In the genomic region with DNA sequence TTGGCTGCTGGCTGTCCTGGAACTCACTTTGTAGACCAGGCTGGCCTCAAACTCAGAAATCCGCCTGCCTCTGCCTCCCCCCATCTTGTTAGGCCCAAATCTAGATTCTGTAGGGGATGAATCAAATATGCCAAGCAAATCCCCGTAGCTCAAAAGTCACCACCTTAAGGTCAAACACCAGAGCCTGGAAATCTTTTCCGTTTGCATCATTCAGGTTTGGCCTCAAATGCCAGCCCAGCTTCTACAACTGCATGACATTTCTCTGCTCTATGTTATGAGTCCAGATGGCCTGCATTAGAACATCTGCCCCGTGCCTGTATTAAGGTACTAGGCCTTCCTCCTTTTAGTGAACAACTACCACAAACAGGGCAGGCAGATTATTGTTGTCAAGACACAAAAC, we compare ENCODE assay signal across 15 mouse cellular contexts. TPM values are rescaled to one million over a fixed set of nuclear protein-coding genes. Genes with fewer than 3 reads are reported as not detected.
A peak's percentile ranks its signal among the peaks of the same experiment; 100 is the strongest.
DNase-seq lines count a peak whose midpoint lies in the region; ATAC-seq and TF ChIP-seq lines count a peak whose summit lies in the region.
"Had no signal": no experiment of that assay in that cellular context is flagged by ENCODE, and none has a peak within 500 bp of the region (broad histone marks: within the 10 kb centered on the region; RNA-seq: fewer than 3 reads in every experiment).

No protein-coding gene starts in this region.

- H3K36me3 ChIP-seq in kidney, postnatal 0 days (ENCODE audit: insufficient read depth, low read length) = peaks cover 27% of the 10 kb centered on the region; the same call in 1 of the 2 replicates
- H3K36me3 ChIP-seq in ES-Bruce4 (ENCODE audit: control insufficient read depth, insufficient read depth, low read length, poor library complexity, severe bottlenecking) = peaks cover 46% of the 10 kb centered on the region
- H3K36me3 ChIP-seq in MEL (ENCODE audit: control insufficient read depth in 1 of 2, insufficient read depth in 2 of 2, low read length in 2 of 2) = peaks cover 18% of the 10 kb centered on the region in 2 experiments
- peaks cover 51% of the 10 kb centered on the region for H3K36me3 ChIP-seq in liver, embryonic 13.5 days

- H3K4me2 ChIP-seq in kidney, postnatal 0 days (ENCODE audit: low read length) = no peak overlapping the region
- peak overlapping the region; percentile 83 for H3K4me2 ChIP-seq in liver, embryonic 13.5 days

- 0 out of 2 replicates have a peak overlapping the region, but pooled peaks have one; percentile 18 for H3K9ac ChIP-seq in kidney, postnatal 0 days (ENCODE audit: low read depth, low read length)
- peak overlapping the region; percentile 96 for H3K9ac ChIP-seq in ES-Bruce4 (ENCODE audit: low read depth, poor library complexity, severe bottlenecking)
- peak overlapping the region; percentile 96 for H3K9ac ChIP-seq in MEL (ENCODE audit: control insufficient read depth, low read depth, low read length, poor library complexity, severe bottlenecking)
- H3K9ac ChIP-seq in liver, embryonic 13.5 days = peak overlapping the region; percentile 96; the same call in 1 of the 2 replicates
- H3K9ac ChIP-seq: embryonic facial prominence, embryonic 15.5 days had no signal

- peaks cover 19% of the 10 kb centered on the region for H3K79me2 ChIP-seq in MEL (ENCODE audit: control insufficient read depth, insufficient read depth, low read length, poor library complexity)

- WGBS in kidney, postnatal 0 days = 79% methylated on average over 4 of the region's 4 CpGs
- 73% methylated on average over 4 of the region's 4 CpGs for WGBS in liver, embryonic 13.5 days (ENCODE audit: insufficient replicate concordance)

- TF ChIP-seq POLR2A in ES-Bruce4 (IDR thresholded peaks at IDR 0.05; ENCODE audit: insufficient read depth, low read length) (no peak), MEL (IDR thresholded peaks at IDR 0.05; ENCODE audit: control insufficient read depth in 1 of 2, insufficient read depth in 1 of 2, low read depth in 1 of 2, low read length in 2 of 2, poor library complexity in 1 of 2) (no peak)

- TF ChIP-seq RAD21 in MEL (IDR thresholded peaks at IDR 0.05; ENCODE audit: low read depth, low read length) = no peak

- no peak for TF ChIP-seq CTCF in kidney, postnatal 0 days (IDR thresholded peaks at IDR 0.05; ENCODE audit: low read depth)
- TF ChIP-seq CTCF in ES-Bruce4 (IDR thresholded peaks at IDR 0.05; ENCODE audit: low read depth, low read length) (no peak), MEL (IDR thresholded peaks at IDR 0.05 in 2 of 3, conservative IDR thresholded peaks at IDR 0.05 in 1 of 3; ENCODE audit: control insufficient read depth in 1 of 3, insufficient read depth in 1 of 3, low read depth in 2 of 3, low read length in 3 of 3, poor library complexity in 1 of 3, severe bottlenecking in 1 of 3) (no peak)

- H3K27me3 ChIP-seq in kidney, postnatal 0 days (ENCODE audit: insufficient read depth, low read length) = no peaks in the 10 kb centered on the region
- no peaks in the 10 kb centered on the region for H3K27me3 ChIP-seq in ES-Bruce4 (ENCODE audit: control insufficient read depth, insufficient read depth, low read length, poor library complexity, severe bottlenecking)
- H3K27me3 ChIP-seq in MEL (ENCODE audit: control insufficient read depth in 1 of 2, insufficient read depth in 2 of 2, low read length in 2 of 2) = no peaks in the 10 kb centered on the region
- H3K27me3 ChIP-seq in liver, embryonic 13.5 days = no peaks in the 10 kb centered on the region
- H3K27me3 ChIP-seq: embryonic facial prominence, embryonic 15.5 days; neural tube, embryonic 13.5 days had no signal

- no peak overlapping the region for H3K27ac ChIP-seq in kidney, postnatal 0 days
- H3K27ac ChIP-seq in ES-Bruce4 (ENCODE audit: insufficient read depth, low read length) (peak overlapping the region; percentile 25; the same call in 1 of the 2 replicates), MEL (ENCODE audit: control insufficient read depth, low read depth, low read length) (no peak overlapping the region)
- H3K27ac ChIP-seq in liver, embryonic 13.5 days = 0 out of 2 replicates have a peak overlapping the region, but pooled peaks have one; percentile 84
- H3K27ac ChIP-seq: embryonic facial prominence, embryonic 15.5 days; neural tube, embryonic 13.5 days had no signal

- no peak overlapping the region for H3K4me3 ChIP-seq in kidney, postnatal 0 days (replicated peaks; ENCODE audit: low read depth, low read length)
- H3K4me3 ChIP-seq in ES-Bruce4 (ENCODE audit: low read depth, low read length) (no peak overlapping the region; the same call in 1 of the 2 replicates), MEL (ENCODE audit: control insufficient read depth in 1 of 2, insufficient read depth in 1 of 2, low read depth in 2 of 2, low read length in 2 of 2) (peak overlapping the region in 1 of 2 experiments; percentile 93; a peak in 1 of 4 replicates)
- H3K4me3 ChIP-seq in liver, embryonic 13.5 days (replicated peaks) = peak overlapping the region; percentile 98
- H3K4me3 ChIP-seq: embryonic facial prominence, embryonic 15.5 days had no signal

- no peaks in the 10 kb centered on the region for H3K9me3 ChIP-seq in kidney, postnatal 0 days (replicated peaks; ENCODE audit: low read length)
- H3K9me3 ChIP-seq in ES-Bruce4 (replicated peaks; ENCODE audit: control insufficient read depth, insufficient read depth, low read length, poor library complexity, severe bottlenecking) (no peaks in the 10 kb centered on the region), MEL (replicated peaks; ENCODE audit: insufficient read depth, low read length) (no peaks in the 10 kb centered on the region)
- no peaks in the 10 kb centered on the region for H3K9me3 ChIP-seq in liver, embryonic 13.5 days (replicated peaks)
- H3K9me3 ChIP-seq: embryonic facial prominence, embryonic 15.5 days; neural tube, embryonic 13.5 days had no signal

- no peak for ATAC-seq in kidney, postnatal 0 days (replicated peaks; ENCODE audit: low FRiP score, low read depth)
- no peak for ATAC-seq in liver, embryonic 13.5 days (ENCODE audit: low read depth)
- ATAC-seq: forebrain, embryonic 14.5 days; midbrain, embryonic 16.5 days had no signal

- H3K4me1 ChIP-seq in kidney, postnatal 0 days (replicated peaks; ENCODE audit: insufficient read depth, low read length) = peaks cover 13% of the 10 kb centered on the region; the same call in 1 of the 2 replicates
- H3K4me1 ChIP-seq in ES-Bruce4 (ENCODE audit: control insufficient read depth, insufficient read depth, low read length) (no peaks in the 10 kb centered on the region), MEL (ENCODE audit: control insufficient read depth in 1 of 2, insufficient read depth in 2 of 2, low read length in 2 of 2) (peaks cover 0 to 15% of the 10 kb centered on the region in 2 experiments; a peak in 2 of 4 replicates)
- peaks cover 31% of the 10 kb centered on the region for H3K4me1 ChIP-seq in liver, embryonic 13.5 days (replicated peaks)

- no peak for DNase-seq in kidney, postnatal 0 days (ENCODE audit: low spot score)
- no peak for DNase-seq in kidney, adult 18-20 months
- peak; percentile 21 for DNase-seq in MEL (ENCODE audit: low read depth, low spot score)
- no peak for DNase-seq in liver, embryonic 13.5 days
- DNase-seq in thymus, postnatal 10 days (ENCODE audit: low spot score in 2 of 2) = no peak
- DNase-seq in layer of hippocampus, adult 11-12 months (ENCODE audit: low spot score) = no peak
- DNase-seq: cerebellum, postnatal 36 days; heart, adult 11 months; heart, postnatal 14 days; kidney, postnatal 36 days had no signal

- TF ChIP-seq EP300 in ES-Bruce4 (IDR thresholded peaks at IDR 0.05; ENCODE audit: insufficient read depth, low read depth, low read length) (no peak), MEL (IDR thresholded peaks at IDR 0.05; ENCODE audit: low read depth in 1 of 2, low read length in 2 of 2) (no peak)

TF ChIP-seq in MEL, 35 proteins besides CTCF, POLR2A, EP300 and RAD21:
- no peak for TF ChIP-seq JUND (IDR thresholded peaks at IDR 0.05; ENCODE audit: low read depth, low read length)
- no peak for TF ChIP-seq E2F4 (IDR thresholded peaks at IDR 0.05; ENCODE audit: borderline replicate concordance, low read depth, low read length)
- TF ChIP-seq CHD1 (IDR thresholded peaks at IDR 0.05; ENCODE audit: low read depth, low read length) = no peak
- TF ChIP-seq ZKSCAN1 (IDR thresholded peaks at IDR 0.05; ENCODE audit: low read depth, low read length) = no peak
- TF ChIP-seq POLR2AphosphoS2 (IDR thresholded peaks at IDR 0.05; ENCODE audit: low read length) = no peak
- no peak for TF ChIP-seq ZMIZ1 (IDR thresholded peaks at IDR 0.05; ENCODE audit: low read depth, low read length)
TF ChIP-seq in MEL: peak in this region for 0.

RNA-seq across cellular contexts. Expression of a gene that starts 2.5 kb away (rescaled TPM):
- polyA plus RNA-seq in kidney, postnatal 0 days (2015; fragmentation: Nextera tagmentation; extraction: Ambion mirVana) = 914 and 1,078 TPM in 2 replicates
- 1,289 and 1,419 TPM in 2 replicates for polyA plus RNA-seq in ES-Bruce4 (2011; ENCODE audit: insufficient read depth, insufficient read length, low read depth, missing spikeins)
- 1,619 and 1,639 TPM in 2 replicates for total RNA-seq in MEL (2012; rRNA removed)
- 100 to 1,000 TPM; 451 to 895 TPM for polyA plus RNA-seq in MEL (2012; ENCODE audit: insufficient read depth in 1 of 2, insufficient read length in 2 of 2, low read depth in 1 of 2, low replicate concordance in 2 of 2, missing spikeins in 1 of 2)
- 670 and 773 TPM in 2 replicates for polyA plus RNA-seq in liver, embryonic 13.5 days (2015; fragmentation: Nextera tagmentation; extraction: Ambion mirVana)

RNA-seq across cellular contexts. Expression of a gene that starts 18.4 kb away (rescaled TPM):
- polyA plus RNA-seq in kidney, postnatal 0 days (2015; fragmentation: Nextera tagmentation; extraction: Ambion mirVana) = 359 and 361 TPM in 2 replicates
- polyA plus RNA-seq in ES-Bruce4 (2011; ENCODE audit: insufficient read depth, insufficient read length, low read depth, missing spikeins) (170 and 180 TPM in 2 replicates), MEL (2012; ENCODE audit: insufficient read depth in 1 of 2, insufficient read length in 2 of 2, low read depth in 1 of 2, low replicate concordance in 2 of 2, missing spikeins in 1 of 2) (100 to 1,000 TPM in 1 of 2 experiments, not detected in 1; 199 TPM)
- 185 and 196 TPM in 2 replicates for total RNA-seq in MEL (2012; rRNA removed)
- polyA plus RNA-seq in liver, embryonic 13.5 days (2015; fragmentation: Nextera tagmentation; extraction: Ambion mirVana) = 226 and 234 TPM in 2 replicates

Comparison
In these comparisons a context has a peak if more than half of its experiments do, and no peak if none do; other contexts are left out.
1. H3K27ac ChIP-seq: peak in ES-Bruce4 (single experiment) and liver, embryonic 13.5 days (single experiment); none in kidney, postnatal 0 days (single experiment) and MEL (single experiment).
2. H3K9ac ChIP-seq: peak in every context shown above with its lines; median percentile 96 in ES-Bruce4; 96 in MEL; 96 in liver, embryonic 13.5 days; 18 in kidney, postnatal 0 days.